Mouse (Mus musculus) T-cell, adult 2 months (primary cell): ENCODE data around the gene Pgd.

Experiments
- DNase-seq: peaks from one replicate; pipeline ENCODE4 v3.0.0; 2022; ENCODE audit warnings: low spot score

The Pgd gene

GRCm38 (mm10) chr4:149168016-149168415, 1.4 kb upstream of the Pgd start:
- DNase-seq: no peak

GRCm38 (mm10) chr4:149166957-149167611, 513 bp upstream of the Pgd start:
- DNase-seq: peak; percentile 39

GRCm38 (mm10) chr4:149164150-149164549, 2.4 kb downstream of the Pgd start:
- DNase-seq: no peak

- no peak for DNase-seq
Measured at GRCm38 (mm10) chr4:149163196-149163595, 3.4 kb downstream of the Pgd start.

GRCm38 (mm10) chr4:149161166-149161565, 5.4 kb downstream of the Pgd start:
- DNase-seq: no peak

GRCm38 (mm10) chr4:149159891-149160290, 6.7 kb downstream of the Pgd start:
- DNase-seq: no peak

- no peak for DNase-seq
Measured at GRCm38 (mm10) chr4:149159203-149159602, 7.4 kb downstream of the Pgd start.

- no peak for DNase-seq
Measured at GRCm38 (mm10) chr4:149157415-149157973, 9.1 kb downstream of the Pgd start.

- DNase-seq: no peak
Measured at GRCm38 (mm10) chr4:149155711-149156110, 10.9 kb downstream of the Pgd start.

- no peak for DNase-seq
Measured at GRCm38 (mm10) chr4:149154859-149155258, 11.7 kb downstream of the Pgd start.

- no peak for DNase-seq
Measured at GRCm38 (mm10) chr4:149150721-149151120, 15.8 kb downstream of the Pgd start.

- no peak for DNase-seq
Measured at GRCm38 (mm10) chr4:149150256-149150655, 16.3 kb downstream of the Pgd start.

- no peak for DNase-seq
Measured at GRCm38 (mm10) chr4:149149611-149150010, 17.0 kb downstream of the Pgd start.

- DNase-seq: no peak
Measured at GRCm38 (mm10) chr4:149149196-149149595, 17.4 kb downstream of the Pgd start.

GRCm38 (mm10) chr4:149148084-149148483, 18.5 kb downstream of the Pgd start:
- DNase-seq: no peak

GRCm38 (mm10) chr4:149147528-149147927, 19.0 kb downstream of the Pgd start:
- no peak for DNase-seq

- no peak for DNase-seq
Measured at GRCm38 (mm10) chr4:149145151-149145550, 21.4 kb downstream of the Pgd start.

- peak; percentile 81 for DNase-seq
Measured at GRCm38 (mm10) chr4:149144459-149144858, 22.1 kb downstream of the Pgd start.

- DNase-seq: no peak
Measured at GRCm38 (mm10) chr4:149143594-149143993, 23.0 kb downstream of the Pgd start.

GRCm38 (mm10) chr4:149138515-149138914, 28.1 kb downstream of the Pgd start:
- no peak for DNase-seq

GRCm38 (mm10) chr4:149136982-149137770, 29.4 kb downstream of the Pgd start, which contains the start of gene Cenps:
TSS of gene Cenps (minus strand) at chr4:149137629.
- DNase-seq: peak; percentile 85

- DNase-seq: no peak
Measured at GRCm38 (mm10) chr4:149136116-149136850, 30.3 kb downstream of the Pgd start.
